Comparison of ENCODE assay signal across 26 mouse cellular contexts in genomic region chr14:76824066-76824465, GRCm38 (mm10).
"Had no signal": no experiment of that assay in that cellular context is flagged by ENCODE, and none has a peak within 500 bp of the region (broad histone marks: within the 10 kb centered on the region; RNA-seq: fewer than 3 reads in every experiment).

No protein-coding gene starts in this region.

- DNase-seq: gastrocnemius, postnatal 14 days; gastrocnemius, postnatal 36 days; heart, adult 2 months; heart, postnatal 14 days; heart, postnatal 36 days; kidney, adult 11 months; kidney, adult 2 months; kidney, adult 9 months; kidney, postnatal 14 days; kidney, postnatal 36 days; layer of hippocampus, adult 9-11 months; liver; liver, embryonic 13.5 days; liver, postnatal 0 days had no signal

- H3K9ac ChIP-seq: heart, embryonic 13.5 days; heart, embryonic 15.5 days; hindbrain, embryonic 13.5 days; hindbrain, embryonic 15.5 days; kidney, embryonic 15.5 days; liver, embryonic 13.5 days; liver, embryonic 15.5 days; liver, postnatal 0 days had no signal

- H3K27ac ChIP-seq: heart, adult 2 months; heart, embryonic 13.5 days; heart, embryonic 15.5 days; hindbrain, embryonic 13.5 days; hindbrain, embryonic 15.5 days; hindbrain, postnatal 0 days; kidney, embryonic 15.5 days; kidney, postnatal 0 days; left cerebral cortex, adult 2 months; liver, embryonic 13.5 days; liver, embryonic 15.5 days had no signal

- H3K36me3 ChIP-seq: heart, embryonic 13.5 days; heart, embryonic 15.5 days; hindbrain, embryonic 13.5 days; hindbrain, embryonic 15.5 days; kidney, embryonic 15.5 days; liver, embryonic 13.5 days; liver, embryonic 15.5 days had no signal

- H3K27me3 ChIP-seq: heart, embryonic 13.5 days; heart, embryonic 15.5 days; hindbrain, embryonic 13.5 days; hindbrain, embryonic 15.5 days; kidney, embryonic 15.5 days; liver, embryonic 13.5 days; liver, embryonic 15.5 days had no signal

- H3K4me2 ChIP-seq: heart, embryonic 11.5 days; heart, embryonic 13.5 days; heart, embryonic 15.5 days; hindbrain, embryonic 13.5 days; hindbrain, embryonic 15.5 days; kidney, embryonic 15.5 days; liver, embryonic 11.5 days; liver, embryonic 13.5 days; liver, embryonic 15.5 days had no signal

- H3K4me3 ChIP-seq: heart, adult 2 months; heart, embryonic 13.5 days; heart, embryonic 15.5 days; hindbrain, embryonic 13.5 days; hindbrain, embryonic 15.5 days; kidney, embryonic 15.5 days; left cerebral cortex, adult 2 months; liver, embryonic 13.5 days; liver, embryonic 15.5 days had no signal

- H3K9me3 ChIP-seq: heart, embryonic 13.5 days; heart, embryonic 15.5 days; hindbrain, embryonic 13.5 days; hindbrain, embryonic 15.5 days; kidney, embryonic 15.5 days; liver, embryonic 13.5 days; liver, embryonic 15.5 days had no signal

- ATAC-seq: hindbrain, postnatal 0 days; intestine, embryonic 16.5 days; liver, postnatal 0 days had no signal
